Mouse (Mus musculus): ENCODE measurements around the gene Gm20708. TPM values are rescaled to one million over a fixed set of nuclear protein-coding genes. Genes with fewer than 3 reads are reported as not detected.

Gm20708 gene
- polyA plus RNA-seq, 1 experiment: not detected

- TF ChIP-seq FLI1 (IDR thresholded peaks at IDR 0.05; ENCODE audit: low read length): no peak
- TF ChIP-seq GATA1 (IDR thresholded peaks at IDR 0.05; ENCODE audit: borderline replicate concordance, low read length): no peak
- H3K27me3 ChIP-seq (replicated peaks): peaks cover 23% of the 10 kb centered on the region
- H3K4me3 ChIP-seq (replicated peaks): no peak overlapping the region
- peaks cover 60% of the 10 kb centered on the region for H3K4me1 ChIP-seq
- no peaks in the 10 kb centered on the region for H3K9me3 ChIP-seq
- H3K36me3 ChIP-seq (replicated peaks; ENCODE audit: low read length): peaks cover 60% of the 10 kb centered on the region
These were observed 13.3 kb downstream of the Gm20708 start for GRCm38 (mm10) chr11:117822728-117823241.

GRCm38 (mm10) chr11:117823411-117823810 is 13.9 kb downstream of the Gm20708 start:
- H3K9me3 ChIP-seq: no peaks in the 10 kb centered on the region
- no peak overlapping the region for H3K4me3 ChIP-seq (replicated peaks)
- TF ChIP-seq FLI1 (IDR thresholded peaks at IDR 0.05; ENCODE audit: low read length): no peak
- no peak for TF ChIP-seq GATA1 (IDR thresholded peaks at IDR 0.05; ENCODE audit: borderline replicate concordance, low read length)
- peaks cover 67% of the 10 kb centered on the region for H3K4me1 ChIP-seq
- H3K36me3 ChIP-seq (replicated peaks; ENCODE audit: low read length): peaks cover 54% of the 10 kb centered on the region
- H3K27me3 ChIP-seq (replicated peaks): peaks cover 26% of the 10 kb centered on the region

GRCm38 (mm10) chr11:117824060-117824969 is 14.8 kb downstream of the Gm20708 start:
- Histone ChIP-seq H3K4me3 (replicated peaks) (peak overlapping the region; percentile 90), H3K36me3 (replicated peaks; ENCODE audit: low read length) (peaks cover 45% of the 10 kb centered on the region), H3K27me3 (replicated peaks) (peaks cover 26% of the 10 kb centered on the region), H3K4me1 (peaks cover 76% of the 10 kb centered on the region), H3K9me3 (no peaks in the 10 kb centered on the region)
- TF ChIP-seq GATA1 (IDR thresholded peaks at IDR 0.05; ENCODE audit: borderline replicate concordance, low read length): no peak
- TF ChIP-seq FLI1 (IDR thresholded peaks at IDR 0.05; ENCODE audit: low read length): no peak

GRCm38 (mm10) chr11:117825333-117826101 is 16.0 kb downstream of the Gm20708 start, which contains the start of the genes Afmid and Tk1:
Gene Afmid (plus strand): TSS chr11:117825924.
Gene Tk1 (minus strand): TSS chr11:117826092.
- no peaks in the 10 kb centered on the region for H3K9me3 ChIP-seq
- peak within 1 kb of the TSS; percentile 90 for H3K4me3 ChIP-seq (replicated peaks)
- no peak; the same call in 1 of the 2 replicates for TF ChIP-seq FLI1 (IDR thresholded peaks at IDR 0.05; ENCODE audit: low read length)
- no peak for TF ChIP-seq GATA1 (IDR thresholded peaks at IDR 0.05; ENCODE audit: borderline replicate concordance, low read length)
- peaks cover 33% of the 10 kb centered on the region for H3K36me3 ChIP-seq (replicated peaks; ENCODE audit: low read length)
- peaks cover 88% of the 10 kb centered on the region for H3K4me1 ChIP-seq
- H3K27me3 ChIP-seq (replicated peaks): peaks cover 29% of the 10 kb centered on the region

GRCm38 (mm10) chr11:117826164-117826563 is 16.7 kb downstream of the Gm20708 start:
- TF ChIP-seq FLI1 (IDR thresholded peaks at IDR 0.05; ENCODE audit: low read length) (no peak), GATA1 (IDR thresholded peaks at IDR 0.05; ENCODE audit: borderline replicate concordance, low read length) (no peak)
- Histone ChIP-seq H3K36me3 (replicated peaks; ENCODE audit: low read length) (peaks cover 28% of the 10 kb centered on the region), H3K4me1 (peaks cover 92% of the 10 kb centered on the region), H3K9me3 (no peaks in the 10 kb centered on the region), H3K27me3 (replicated peaks) (peaks cover 32% of the 10 kb centered on the region), H3K4me3 (replicated peaks) (no peak overlapping the region)

- Histone ChIP-seq H3K36me3 (replicated peaks; ENCODE audit: low read length) (peaks cover 20% of the 10 kb centered on the region), H3K4me3 (replicated peaks) (no peak overlapping the region), H3K9me3 (no peaks in the 10 kb centered on the region), H3K4me1 (peaks cover 92% of the 10 kb centered on the region), H3K27me3 (replicated peaks) (peaks cover 32% of the 10 kb centered on the region)
- TF ChIP-seq GATA1 (IDR thresholded peaks at IDR 0.05; ENCODE audit: borderline replicate concordance, low read length) (no peak), FLI1 (IDR thresholded peaks at IDR 0.05; ENCODE audit: low read length) (no peak)
These were observed 17.4 kb downstream of the Gm20708 start for GRCm38 (mm10) chr11:117826916-117827315.

GRCm38 (mm10) chr11:117827386-117827785 is 17.9 kb downstream of the Gm20708 start:
- peaks cover 32% of the 10 kb centered on the region for H3K27me3 ChIP-seq (replicated peaks)
- no peak overlapping the region for H3K4me3 ChIP-seq (replicated peaks)
- H3K9me3 ChIP-seq: no peaks in the 10 kb centered on the region
- H3K36me3 ChIP-seq (replicated peaks; ENCODE audit: low read length): peaks cover 16% of the 10 kb centered on the region
- peaks cover 94% of the 10 kb centered on the region for H3K4me1 ChIP-seq
- TF ChIP-seq FLI1 (IDR thresholded peaks at IDR 0.05; ENCODE audit: low read length) (no peak), GATA1 (IDR thresholded peaks at IDR 0.05; ENCODE audit: borderline replicate concordance, low read length) (no peak)

- H3K4me3 ChIP-seq (replicated peaks): peak overlapping the region; percentile 29
- H3K9me3 ChIP-seq: no peaks in the 10 kb centered on the region
- no peak for TF ChIP-seq FLI1 (IDR thresholded peaks at IDR 0.05; ENCODE audit: low read length)
- H3K27me3 ChIP-seq (replicated peaks): peaks cover 30% of the 10 kb centered on the region
- H3K4me1 ChIP-seq: peaks cover 93% of the 10 kb centered on the region
- H3K36me3 ChIP-seq (replicated peaks; ENCODE audit: low read length): peaks cover 6% of the 10 kb centered on the region
These were observed 18.9 kb downstream of the Gm20708 start for GRCm38 (mm10) chr11:117828149-117828887.
